Mouse (Mus musculus) kidney, adult 2 months (tissue): ENCODE data around the gene Ogdhl. TPM values are rescaled to one million over a fixed set of nuclear protein-coding genes. Genes with fewer than 3 reads are reported as not detected.
"Not testable (repeated sequence)": the region's sequence is repeated elsewhere in the genome, so short reads cannot be mapped to it uniquely, and the experiment has no call there.

Experiments used
- DNase-seq: peaks from one replicate; pipeline ENCODE4 v3.0.0; 2021
- H3K27ac ChIP-seq: fragments of 200-500 bp; 2 replicates; pipeline ENCODE4 v1.5.1; 2012; ENCODE audit warnings: low read depth, low read length, control low read depth, inconsistent platforms; ENCODE audit not compliant: insufficient read depth
- H3K27me3 ChIP-seq: fragments of 200-500 bp; replicated peaks from 2 replicates; pipeline ENCODE4 v1.6.1; 2012; ENCODE audit warnings: mild to moderate bottlenecking, moderate library complexity, low read length, inconsistent platforms; ENCODE audit not compliant: control insufficient read depth, insufficient read depth
- H3K36me3 ChIP-seq: fragments of 200-500 bp; 2 replicates; pipeline ENCODE4 v1.6.1; 2012; ENCODE audit warnings: mild to moderate bottlenecking, moderate library complexity, low read length, inconsistent platforms; ENCODE audit not compliant: control insufficient read depth, insufficient read depth
- H3K4me1 ChIP-seq: fragments of 200-500 bp; 2 replicates; pipeline ENCODE4 v1.6.1; 2011; ENCODE audit warnings: low read length; ENCODE audit not compliant: control insufficient read depth, insufficient read depth
- H3K4me3 ChIP-seq: fragments of 200-500 bp; 2 replicates; pipeline ENCODE4 v1.5.1; 2011; ENCODE audit warnings: mild to moderate bottlenecking, low read depth, low read length, control low read depth; ENCODE audit not compliant: insufficient read depth
- CTCF ChIP-seq: fragments of 200-500 bp; conservative IDR thresholded peaks from 2 replicates; pipeline ENCODE4 v1.5.1; 2011; ENCODE audit warnings: low read depth, mild to moderate bottlenecking, control low read depth, low read length, moderate library complexity, mixed read lengths; ENCODE audit not compliant: insufficient read depth, insufficient read length
- POLR2A ChIP-seq: fragments of 200-500 bp; IDR thresholded peaks from one replicate; pipeline ENCODE4 v1.6.1; 2011; ENCODE audit warnings: low read depth, low read length, control low read depth
- WGBS: fragments of 180-500 bp; shearing (Covaris S2); methylation state at CpG from one replicate; pipeline ENCODE4 v1.1.7; 2018; 5-methylcytosine and 5-hydroxymethylcytosine counted together
- polyA plus RNA-seq: library from polyadenylated mRNA; depleted of rRNA; stranded (reverse); fragments of >200 nt; gene quantifications from 2 replicates; pipeline ENCODE4 v1.2.3, GENCODE M21; 2012

Gene Ogdhl
- polyA plus RNA-seq, 1 experiment = 10.8 TPM

GRCm38 (mm10) chr14:32344694-32345093 is 22.9 kb downstream of the Ogdhl start:
- H3K27ac ChIP-seq = no peak overlapping the region
- no peak for DNase-seq
- H3K36me3 ChIP-seq = no peaks in the 10 kb centered on the region
- no peaks in the 10 kb centered on the region for H3K27me3 ChIP-seq
- TF ChIP-seq POLR2A (no peak), CTCF (no peak)
- no peaks in the 10 kb centered on the region for H3K4me1 ChIP-seq
- WGBS = 74% methylated on average over 10 of the region's 10 CpGs
- no peak overlapping the region for H3K4me3 ChIP-seq

- Histone ChIP-seq H3K4me1 (no peaks in the 10 kb centered on the region), H3K27me3 (no peaks in the 10 kb centered on the region), H3K27ac (no peak overlapping the region), H3K4me3 (no peak overlapping the region), H3K36me3 (no peaks in the 10 kb centered on the region)
- TF ChIP-seq POLR2A = no peak
- WGBS = 91% methylated on average over 9 of the region's 9 CpGs
- DNase-seq = no peak
Measured at GRCm38 (mm10) chr14:32347307-32347706, 25.5 kb downstream of the Ogdhl start.

GRCm38 (mm10) chr14:32351181-32351920 is 29.5 kb downstream of the Ogdhl start:
- not testable (repeated sequence) for DNase-seq, H3K27me3 ChIP-seq, H3K36me3 ChIP-seq, H3K27ac ChIP-seq, H3K4me1 ChIP-seq, H3K4me3 ChIP-seq
- whole genome bisulfite sequencing = 36% methylated on average over 6 of the region's 6 CpGs

- H3K27ac ChIP-seq = no peak overlapping the region
- 44% methylated on average over 7 of the region's 7 CpGs for WGBS
- TF ChIP-seq POLR2A = no peak
- no peak for TF ChIP-seq CTCF
- no peaks in the 10 kb centered on the region for H3K4me1 ChIP-seq
- no peak overlapping the region for H3K4me3 ChIP-seq
- DNase-seq = no peak
- no peaks in the 10 kb centered on the region for H3K36me3 ChIP-seq
- H3K27me3 ChIP-seq = no peaks in the 10 kb centered on the region
Measured at GRCm38 (mm10) chr14:32364359-32364758, 42.5 kb downstream of the Ogdhl start.

- no peak for DNase-seq
- Histone ChIP-seq H3K27me3 (no peaks in the 10 kb centered on the region), H3K36me3 (no peaks in the 10 kb centered on the region), H3K4me1 (no peaks in the 10 kb centered on the region), H3K27ac (no peak overlapping the region), H3K4me3 (no peak overlapping the region)
- TF ChIP-seq CTCF (no peak), POLR2A (no peak)
- WGBS = 72% methylated on average over 7 of the region's 7 CpGs
Measured at GRCm38 (mm10) chr14:32369756-32370155, 47.9 kb downstream of the Ogdhl start.

- H3K27ac ChIP-seq = no peak overlapping the region
- no peaks in the 10 kb centered on the region for H3K27me3 ChIP-seq
- TF ChIP-seq POLR2A (no peak), CTCF (no peak)
- no peak overlapping the region for H3K4me3 ChIP-seq
- WGBS = 86% methylated on average over 2 of the region's 2 CpGs
- no peaks in the 10 kb centered on the region for H3K4me1 ChIP-seq
- DNase-seq = no peak
- no peaks in the 10 kb centered on the region for H3K36me3 ChIP-seq
Measured at GRCm38 (mm10) chr14:32372510-32372909, 50.7 kb downstream of the Ogdhl start.

- Histone ChIP-seq H3K4me3 (no peak overlapping the region), H3K27me3 (no peaks in the 10 kb centered on the region), H3K4me1 (no peaks in the 10 kb centered on the region), H3K36me3 (no peaks in the 10 kb centered on the region), H3K27ac (no peak overlapping the region)
- no peak for DNase-seq
- 17% methylated on average over 22 of the region's 22 CpGs for WGBS
- TF ChIP-seq CTCF = no peak
- no peak for TF ChIP-seq POLR2A
Measured at GRCm38 (mm10) chr14:32379395-32380098, 57.7 kb downstream of the Ogdhl start.

- 33% methylated on average over 3 of the region's 3 CpGs for WGBS
- no peaks in the 10 kb centered on the region for H3K36me3 ChIP-seq
- no peaks in the 10 kb centered on the region for H3K27me3 ChIP-seq
- no peaks in the 10 kb centered on the region for H3K4me1 ChIP-seq
- no peak for TF ChIP-seq CTCF
- TF ChIP-seq POLR2A = no peak
- no peak overlapping the region for H3K27ac ChIP-seq
- no peak for DNase-seq
- H3K4me3 ChIP-seq = no peak overlapping the region
Measured at GRCm38 (mm10) chr14:32380099-32380480, 58.3 kb downstream of the Ogdhl start.
